Mouse (Mus musculus) megakaryocyte, embryonic 14.5 days (primary cell): ENCODE measurements around the gene Pfdn5. TPM values are rescaled to one million over a fixed set of nuclear protein-coding genes. Genes with fewer than 3 reads are reported as not detected.

ENCODE experiments used
- H3K27me3 ChIP-seq: replicated peaks from 2 replicates; pipeline ENCODE3; 2012; ENCODE audit warnings: inconsistent platforms
- H3K36me3 ChIP-seq: replicated peaks from 2 replicates; pipeline ENCODE3; 2012; ENCODE audit warnings: low read length, inconsistent platforms, mixed read lengths
- H3K4me1 ChIP-seq: 2 replicates; pipeline ENCODE4 v1.6.1; 2012; ENCODE audit warnings: inconsistent platforms
- H3K4me3 ChIP-seq: replicated peaks from 2 replicates; pipeline ENCODE3; 2012; ENCODE audit warnings: moderate library complexity, mild to moderate bottlenecking, inconsistent platforms
- H3K9me3 ChIP-seq: 2 replicates; pipeline ENCODE4 v1.6.1; 2012; ENCODE audit warnings: inconsistent platforms
- FLI1 ChIP-seq: IDR thresholded peaks from 2 replicates; pipeline ENCODE4 v1.6.1; 2012; ENCODE audit warnings: low read length, inconsistent platforms, mixed read lengths
- GATA1 ChIP-seq: IDR thresholded peaks from 3 replicates; pipeline ENCODE4 v1.6.1; 2012; ENCODE audit warnings: mixed read lengths, low read length, inconsistent platforms, borderline replicate concordance
- polyA plus RNA-seq: library from polyadenylated mRNA; stranded (reverse); fragments of >175 nt; gene quantifications from 2 replicates; pipeline ENCODE4 v1.2.3, GENCODE M21; 2012; ENCODE audit warnings: low replicate concordance; ENCODE audit not compliant: insufficient read depth

Gene Pfdn5
- polyA plus RNA-seq, 1 experiment, result 58.8 TPM

- H3K4me1 ChIP-seq, result peaks cover 33% of the 10 kb centered on the region
- TF ChIP-seq GATA1 (no peak), FLI1 (no peak)
These were observed 29.4 kb upstream of the Pfdn5 start for GRCm38 (mm10) chr15:102296368-102297006.

GRCm38 (mm10) chr15:102302542-102302941, 23.4 kb upstream of the Pfdn5 start:
- Histone ChIP-seq H3K36me3 (peaks cover 84% of the 10 kb centered on the region), H3K4me3 (no peak overlapping the region), H3K9me3 (no peaks in the 10 kb centered on the region), H3K4me1 (peaks cover 16% of the 10 kb centered on the region), H3K27me3 (no peaks in the 10 kb centered on the region)
- TF ChIP-seq FLI1, result no peak
- no peak for TF ChIP-seq GATA1

More at GRCm38 (mm10) chr15:102296368-102297006, 29.4 kb upstream of the Pfdn5 start:
- Histone ChIP-seq H3K9me3 (no peaks in the 10 kb centered on the region), H3K4me3 (peak overlapping the region; percentile 99), H3K27me3 (no peaks in the 10 kb centered on the region), H3K36me3 (peaks cover 33% of the 10 kb centered on the region)

GRCm38 (mm10) chr15:102308717-102309116, 17.2 kb upstream of the Pfdn5 start:
- Histone ChIP-seq H3K9me3 (no peaks in the 10 kb centered on the region), H3K4me1 (peaks cover 11% of the 10 kb centered on the region), H3K27me3 (no peaks in the 10 kb centered on the region), H3K4me3 (no peak overlapping the region), H3K36me3 (peaks cover 87% of the 10 kb centered on the region)
- TF ChIP-seq FLI1 (no peak), GATA1 (no peak)

- peaks cover 14% of the 10 kb centered on the region for H3K4me1 ChIP-seq
- no peak for TF ChIP-seq GATA1
- no peak for TF ChIP-seq FLI1
- no peaks in the 10 kb centered on the region for H3K27me3 ChIP-seq
- H3K36me3 ChIP-seq, result peaks cover 86% of the 10 kb centered on the region
- no peaks in the 10 kb centered on the region for H3K9me3 ChIP-seq
- H3K4me3 ChIP-seq, result no peak overlapping the region
These were observed 15.7 kb upstream of the Pfdn5 start for GRCm38 (mm10) chr15:102310074-102310845.

- H3K9me3 ChIP-seq, result no peaks in the 10 kb centered on the region
- H3K27me3 ChIP-seq, result no peaks in the 10 kb centered on the region
- no peak overlapping the region for H3K4me3 ChIP-seq
- no peak for TF ChIP-seq FLI1
- TF ChIP-seq GATA1, result no peak
- peaks cover 86% of the 10 kb centered on the region for H3K36me3 ChIP-seq
- peaks cover 22% of the 10 kb centered on the region for H3K4me1 ChIP-seq
These were observed 14.4 kb upstream of the Pfdn5 start for GRCm38 (mm10) chr15:102311489-102311888.

GRCm38 (mm10) chr15:102315292-102315691, 10.6 kb upstream of the Pfdn5 start:
- TF ChIP-seq GATA1, result no peak
- no peak for TF ChIP-seq FLI1
- Histone ChIP-seq H3K27me3 (no peaks in the 10 kb centered on the region), H3K9me3 (no peaks in the 10 kb centered on the region), H3K4me1 (peaks cover 22% of the 10 kb centered on the region), H3K4me3 (peak overlapping the region; percentile 18), H3K36me3 (peaks cover 80% of the 10 kb centered on the region)

- Histone ChIP-seq H3K4me1 (peaks cover 21% of the 10 kb centered on the region), H3K27me3 (no peaks in the 10 kb centered on the region), H3K36me3 (peaks cover 82% of the 10 kb centered on the region), H3K4me3 (peak overlapping the region; percentile 47), H3K9me3 (no peaks in the 10 kb centered on the region)
- no peak for TF ChIP-seq FLI1
- no peak for TF ChIP-seq GATA1
These were observed 9.7 kb upstream of the Pfdn5 start for GRCm38 (mm10) chr15:102316263-102316662.

GRCm38 (mm10) chr15:102324654-102325473, 1.1 kb upstream of the Pfdn5 start:
- H3K36me3 ChIP-seq, result peaks cover 62% of the 10 kb centered on the region
- peak overlapping the region; percentile 94 for H3K4me3 ChIP-seq
- peaks cover 26% of the 10 kb centered on the region for H3K4me1 ChIP-seq
- TF ChIP-seq GATA1 (no peak), FLI1 (no peak)
- no peaks in the 10 kb centered on the region for H3K9me3 ChIP-seq
- H3K27me3 ChIP-seq, result no peaks in the 10 kb centered on the region

- Histone ChIP-seq H3K36me3 (peaks cover 59% of the 10 kb centered on the region), H3K4me3 (peak overlapping the region; percentile 95), H3K27me3 (no peaks in the 10 kb centered on the region), H3K4me1 (peaks cover 33% of the 10 kb centered on the region), H3K9me3 (no peaks in the 10 kb centered on the region)
- TF ChIP-seq FLI1, result no peak
These were observed 976 bp downstream of the Pfdn5 start for GRCm38 (mm10) chr15:102326892-102327291.
